Mouse (Mus musculus) megakaryocyte, embryonic 14.5 days (primary cell): ENCODE measurements around the gene Hsp90b1. TPM values are rescaled to one million over a fixed set of nuclear protein-coding genes. Genes with fewer than 3 reads are reported as not detected.

Experiments
- H3K27me3 ChIP-seq: replicated peaks from 2 replicates; pipeline ENCODE3; 2012; ENCODE audit warnings: inconsistent platforms
- H3K36me3 ChIP-seq: replicated peaks from 2 replicates; pipeline ENCODE3; 2012; ENCODE audit warnings: low read length, inconsistent platforms, mixed read lengths
- H3K4me1 ChIP-seq: 2 replicates; pipeline ENCODE4 v1.6.1; 2012; ENCODE audit warnings: inconsistent platforms
- H3K4me3 ChIP-seq: replicated peaks from 2 replicates; pipeline ENCODE3; 2012; ENCODE audit warnings: moderate library complexity, mild to moderate bottlenecking, inconsistent platforms
- H3K9me3 ChIP-seq: 2 replicates; pipeline ENCODE4 v1.6.1; 2012; ENCODE audit warnings: inconsistent platforms
- FLI1 ChIP-seq: IDR thresholded peaks from 2 replicates; pipeline ENCODE4 v1.6.1; 2012; ENCODE audit warnings: low read length, inconsistent platforms, mixed read lengths
- GATA1 ChIP-seq: IDR thresholded peaks from 3 replicates; pipeline ENCODE4 v1.6.1; 2012; ENCODE audit warnings: mixed read lengths, low read length, inconsistent platforms, borderline replicate concordance
- polyA plus RNA-seq: library from polyadenylated mRNA; stranded (reverse); fragments of >175 nt; gene quantifications from 2 replicates; pipeline ENCODE4 v1.2.3, GENCODE M21; 2012; ENCODE audit warnings: low replicate concordance; ENCODE audit not compliant: insufficient read depth

Gene Hsp90b1
- polyA plus RNA-seq, result 6.4 and 61.7 TPM in 2 replicates

DNA sequence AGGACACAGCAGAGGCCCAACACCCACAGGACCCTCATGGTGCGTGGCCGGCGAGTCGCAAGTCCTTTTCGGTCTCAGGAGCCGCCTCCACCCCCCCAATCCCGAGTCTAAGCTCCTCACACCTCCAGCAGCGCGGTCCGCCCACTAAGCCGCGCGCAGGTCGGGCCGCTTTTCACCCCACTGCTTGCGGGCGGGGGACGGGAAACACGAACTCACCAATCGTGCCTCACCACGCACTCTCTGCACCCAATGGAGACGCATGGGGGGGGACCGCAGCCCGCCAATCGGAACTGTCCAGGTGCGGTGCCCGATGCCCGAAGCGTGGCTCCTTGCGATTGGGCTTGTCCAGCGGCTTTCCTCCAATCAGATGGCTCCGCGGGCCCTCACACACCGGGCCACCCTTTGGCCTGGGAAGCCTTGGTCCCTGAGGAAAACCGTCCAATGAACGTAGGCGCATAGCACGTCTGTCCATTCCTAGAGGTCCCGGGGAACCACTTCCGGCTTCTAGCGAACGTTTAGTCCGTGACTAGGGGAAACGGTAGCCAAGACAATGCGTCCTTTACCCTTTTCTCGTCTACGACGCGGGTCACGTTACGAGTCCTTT is at the start of gene Hsp90b1, which contains the start of gene Ttc41:
TSS of gene Hsp90b1 (minus strand) at position 192 of the 604 bp plus-strand sequence.
TSS of gene Ttc41 (plus strand) at position 494 of the 604 bp plus-strand sequence.
- Histone ChIP-seq H3K36me3 (peaks cover 41% of the 10 kb centered on the region), H3K27me3 (no peaks in the 10 kb centered on the region), H3K9me3 (no peaks in the 10 kb centered on the region), H3K4me1 (peaks cover 59% of the 10 kb centered on the region), H3K4me3 (peak within 1 kb of the TSS; percentile 99)
- TF ChIP-seq GATA1, result no peak
- TF ChIP-seq FLI1, result no peak; the same call in 1 of the 2 replicates

DNA sequence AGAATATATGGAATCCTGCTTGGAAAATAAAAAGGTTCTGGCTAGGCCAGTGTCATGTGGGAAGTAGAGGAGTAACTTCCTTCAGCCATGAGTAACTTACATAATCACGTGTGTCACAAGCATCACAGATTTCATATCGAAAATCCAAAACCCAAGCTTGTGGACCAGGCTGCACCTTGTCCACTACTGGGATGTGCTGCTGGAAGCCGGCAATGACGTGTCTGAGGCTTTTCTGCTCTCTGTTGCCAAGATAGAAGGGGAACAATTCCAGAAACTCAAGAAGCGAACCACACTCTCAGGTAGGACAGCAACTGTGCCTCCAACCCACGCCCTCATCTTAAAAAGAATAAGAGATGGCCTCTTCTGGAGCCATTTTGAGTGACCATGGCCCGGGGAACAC is 39.0 kb upstream of the Hsp90b1 start:
- Histone ChIP-seq H3K4me3 (no peak overlapping the region), H3K27me3 (no peaks in the 10 kb centered on the region), H3K36me3 (no peaks in the 10 kb centered on the region), H3K9me3 (no peaks in the 10 kb centered on the region), H3K4me1 (peaks cover 54% of the 10 kb centered on the region)
- no peak for TF ChIP-seq GATA1
- TF ChIP-seq FLI1, result no peak

DNA sequence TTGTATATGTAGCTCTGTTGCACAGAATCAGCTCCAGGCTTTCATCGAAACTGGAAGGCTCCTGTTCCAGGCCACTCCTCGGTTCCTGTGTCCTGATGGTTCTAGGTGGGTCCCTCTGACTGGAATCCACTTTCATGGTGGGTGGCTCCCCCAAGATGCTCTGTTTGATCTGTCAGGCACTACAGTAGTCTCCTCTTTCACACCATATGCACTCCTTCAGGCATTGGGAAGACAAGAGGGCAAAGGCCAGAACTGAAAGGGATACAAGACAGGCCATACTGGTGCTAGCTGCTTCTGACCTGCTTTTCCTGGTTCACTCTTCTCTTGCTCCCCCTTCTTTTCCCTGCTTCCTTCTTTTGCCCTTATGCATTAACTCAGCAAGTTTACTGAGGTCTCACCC is 37.6 kb upstream of the Hsp90b1 start:
- TF ChIP-seq GATA1 (no peak), FLI1 (no peak)
- H3K36me3 ChIP-seq, result no peaks in the 10 kb centered on the region

GRCm38 (mm10) chr10:86735036-86735435 is 29.7 kb upstream of the Hsp90b1 start:
- no peaks in the 10 kb centered on the region for H3K9me3 ChIP-seq
- H3K4me1 ChIP-seq, result peaks cover 11% of the 10 kb centered on the region
- H3K4me3 ChIP-seq, result no peak overlapping the region
- peaks cover 11% of the 10 kb centered on the region for H3K27me3 ChIP-seq
- TF ChIP-seq GATA1 (no peak), FLI1 (no peak)
- no peaks in the 10 kb centered on the region for H3K36me3 ChIP-seq

More for the DNA sequence above, 37.6 kb upstream of the Hsp90b1 start:
- Histone ChIP-seq H3K4me1 (peaks cover 49% of the 10 kb centered on the region), H3K9me3 (no peaks in the 10 kb centered on the region), H3K4me3 (peak overlapping the region; percentile 7), H3K27me3 (no peaks in the 10 kb centered on the region)

GRCm38 (mm10) chr10:86731500-86731863 is 26.2 kb upstream of the Hsp90b1 start:
- no peaks in the 10 kb centered on the region for H3K36me3 ChIP-seq
- peaks cover 35% of the 10 kb centered on the region for H3K4me1 ChIP-seq
- no peaks in the 10 kb centered on the region for H3K9me3 ChIP-seq
- H3K27me3 ChIP-seq, result peaks cover 11% of the 10 kb centered on the region
- TF ChIP-seq FLI1 (no peak), GATA1 (no peak)
- H3K4me3 ChIP-seq, result peak overlapping the region; percentile 92

GRCm38 (mm10) chr10:86730823-86731499 is 25.7 kb upstream of the Hsp90b1 start:
- Histone ChIP-seq H3K4me3 (peak overlapping the region; percentile 92), H3K9me3 (no peaks in the 10 kb centered on the region), H3K27me3 (peaks cover 11% of the 10 kb centered on the region), H3K4me1 (peaks cover 37% of the 10 kb centered on the region), H3K36me3 (no peaks in the 10 kb centered on the region)
- no peak for TF ChIP-seq GATA1

DNA sequence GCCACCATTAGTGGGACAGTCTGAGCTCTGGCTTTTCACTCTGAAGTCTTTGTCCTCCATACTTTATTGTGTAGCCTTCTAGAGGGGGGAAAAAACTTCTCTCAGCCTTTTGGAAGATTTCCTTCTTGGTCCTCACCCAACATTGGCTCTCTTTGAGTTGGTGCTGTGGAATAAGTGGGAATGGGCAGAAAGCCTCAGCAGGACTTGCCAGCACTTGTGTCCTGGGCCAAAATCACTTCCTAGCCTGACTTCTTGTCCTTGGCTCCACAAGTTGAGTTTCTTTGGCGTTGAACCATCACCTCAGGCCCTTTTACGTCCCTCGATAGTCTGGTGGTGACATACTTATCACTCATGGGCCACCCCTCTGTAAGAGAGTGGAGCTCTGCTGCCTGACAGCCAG is 22.9 kb upstream of the Hsp90b1 start:
- Histone ChIP-seq H3K9me3 (no peaks in the 10 kb centered on the region), H3K4me1 (peaks cover 36% of the 10 kb centered on the region), H3K36me3 (no peaks in the 10 kb centered on the region), H3K4me3 (peak overlapping the region; percentile 91), H3K27me3 (peaks cover 6% of the 10 kb centered on the region)
- TF ChIP-seq FLI1 (no peak), GATA1 (no peak)

GRCm38 (mm10) chr10:86727548-86727980 is 22.3 kb upstream of the Hsp90b1 start:
- Histone ChIP-seq H3K4me1 (peaks cover 36% of the 10 kb centered on the region), H3K36me3 (no peaks in the 10 kb centered on the region), H3K9me3 (no peaks in the 10 kb centered on the region), H3K4me3 (peak overlapping the region; percentile 91), H3K27me3 (peaks cover 3% of the 10 kb centered on the region)
- TF ChIP-seq GATA1 (no peak), FLI1 (no peak)

DNA sequence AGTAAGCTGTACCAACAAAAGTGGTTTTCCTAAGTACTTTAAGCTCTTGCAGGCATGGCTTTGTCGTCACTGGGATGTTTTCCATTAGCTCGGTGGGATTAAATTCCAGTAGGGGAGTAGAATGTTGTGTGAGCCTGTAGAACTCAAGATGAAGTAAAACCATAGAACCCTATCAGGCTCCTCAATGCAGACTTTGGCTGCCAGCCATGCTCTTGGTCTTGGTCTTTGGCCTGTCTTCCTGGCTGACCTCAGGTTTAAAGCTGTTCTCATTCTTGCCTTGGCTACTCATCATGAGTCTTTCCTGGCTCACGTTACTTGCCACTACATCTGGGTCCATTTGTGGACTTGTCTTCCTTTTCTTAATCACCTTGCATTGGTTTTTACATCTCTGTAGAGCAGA is 6.8 kb upstream of the Hsp90b1 start:
- peaks cover 19% of the 10 kb centered on the region for H3K4me1 ChIP-seq
- no peaks in the 10 kb centered on the region for H3K27me3 ChIP-seq
- TF ChIP-seq GATA1, result no peak
- H3K9me3 ChIP-seq, result no peaks in the 10 kb centered on the region
- no peak overlapping the region for H3K4me3 ChIP-seq
- peaks cover 4% of the 10 kb centered on the region for H3K36me3 ChIP-seq

- Histone ChIP-seq H3K27me3 (no peaks in the 10 kb centered on the region), H3K36me3 (peaks cover 24% of the 10 kb centered on the region), H3K4me3 (peak overlapping the region; percentile 99), H3K4me1 (peaks cover 44% of the 10 kb centered on the region), H3K9me3 (no peaks in the 10 kb centered on the region)
- TF ChIP-seq GATA1 (no peak), FLI1 (no peak)
Observed at GRCm38 (mm10) chr10:86707134-86707533, 1.8 kb upstream of the Hsp90b1 start.
